Mouse (Mus musculus) urinary bladder, adult 18-20 months (tissue): ENCODE measurements around the gene Majin.
A peak's percentile ranks its signal among the peaks of the same experiment; 100 is the strongest.

Source experiments
- DNase-seq, 2 experiments: peaks; one replicate each; pipeline ENCODE4 v3.0.0; 2022; ENCODE audit warnings: low spot score in 2 of 2, mixed read lengths in 2 of 2

Majin gene

DNA sequence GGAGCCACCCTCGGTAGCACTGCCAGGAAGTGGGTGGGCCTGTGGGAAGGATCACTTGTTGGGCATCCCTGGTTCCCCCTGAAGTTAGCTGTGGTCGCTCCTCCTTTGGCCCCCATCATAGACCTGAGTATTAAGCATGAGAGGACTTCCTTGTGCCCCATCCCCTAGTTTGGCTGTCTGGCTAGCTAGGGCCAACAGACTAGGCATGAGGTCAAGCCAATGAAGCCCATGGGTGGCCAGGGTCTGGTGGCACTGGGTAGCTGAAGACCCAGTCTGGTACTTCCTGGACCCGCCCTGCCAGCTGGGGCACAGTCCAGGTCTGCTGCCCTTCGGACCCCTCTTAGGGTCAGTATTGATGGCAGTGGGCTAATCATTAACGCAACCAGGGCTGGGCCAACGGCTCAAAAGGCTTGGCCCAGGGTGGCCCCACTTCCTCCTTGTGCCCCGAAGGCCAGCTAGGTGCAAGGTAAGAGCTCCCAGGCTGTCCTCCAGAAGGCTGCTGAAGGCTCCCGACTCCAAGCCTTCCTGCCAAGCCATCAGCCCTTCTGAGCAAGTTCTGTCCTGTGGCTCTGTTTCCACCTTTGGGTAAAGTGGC is 78.7 kb downstream of the Majin start:
- no peak for DNase-seq

DNA sequence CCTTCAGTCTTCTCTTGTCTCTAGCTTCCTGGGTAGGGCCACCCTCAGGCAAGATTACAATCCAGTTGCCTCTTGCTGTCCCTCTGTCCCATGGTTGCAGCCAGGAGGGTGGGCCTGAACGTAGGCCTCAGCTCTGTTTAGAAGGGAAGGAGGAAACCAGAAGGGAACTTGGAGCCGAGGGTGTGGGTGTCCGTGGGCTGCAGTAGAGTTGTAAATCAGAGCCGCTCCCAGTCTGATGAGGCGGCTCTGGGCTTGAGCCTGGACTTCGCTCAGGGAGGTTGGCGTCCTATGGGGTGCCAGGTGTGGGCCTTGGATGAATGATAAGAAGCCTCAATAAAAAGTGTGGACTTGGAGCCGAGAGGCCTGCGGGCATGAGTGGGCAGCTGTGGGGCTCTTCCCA is 80.0 kb downstream of the Majin start:
- DNase-seq: peak in 1 of 2 experiments; percentile 43

DNA sequence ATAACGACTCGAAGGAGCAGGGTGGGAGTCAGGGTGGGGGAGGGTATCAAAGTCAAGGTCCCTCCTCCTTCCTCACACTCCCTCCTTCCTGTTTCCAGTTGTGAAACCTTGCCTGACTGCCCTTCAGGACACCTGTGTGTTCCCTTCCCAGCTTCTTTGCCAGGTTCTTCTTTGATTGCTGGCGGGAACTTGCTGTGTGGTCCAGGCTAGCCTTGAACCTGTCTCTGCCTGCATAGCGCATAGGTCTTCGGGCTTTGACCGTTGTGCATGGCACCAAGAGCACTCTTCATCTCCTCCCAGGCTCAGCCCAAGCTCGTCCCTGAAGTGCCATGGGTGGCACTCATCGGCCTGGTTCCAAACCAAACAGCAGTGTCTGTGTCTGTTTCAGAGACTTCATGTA is 80.8 kb downstream of the Majin start:
- DNase-seq: no peak

DNA sequence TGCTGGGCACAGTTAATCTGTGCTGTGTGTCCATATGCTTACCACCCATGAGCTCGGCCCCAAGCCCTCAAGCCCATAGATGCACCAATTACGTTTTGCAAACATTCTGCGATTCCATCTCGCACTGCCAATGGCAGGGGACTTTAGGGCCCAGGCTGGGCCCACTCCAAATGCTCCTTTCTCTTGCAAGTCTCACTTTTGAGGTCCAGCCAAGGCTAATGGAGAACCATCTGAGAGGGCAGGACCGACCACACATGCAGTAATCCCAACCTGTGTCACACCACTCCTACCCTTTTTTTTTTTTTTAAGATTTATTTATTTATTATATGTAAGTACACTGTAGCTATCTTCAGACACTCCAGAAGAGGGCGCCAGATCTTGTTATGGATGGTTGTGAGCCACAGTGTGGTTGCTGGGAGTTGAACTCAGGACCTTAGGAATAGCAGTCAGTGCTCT is 81.6 kb downstream of the Majin start:
- no peak for DNase-seq

DNA sequence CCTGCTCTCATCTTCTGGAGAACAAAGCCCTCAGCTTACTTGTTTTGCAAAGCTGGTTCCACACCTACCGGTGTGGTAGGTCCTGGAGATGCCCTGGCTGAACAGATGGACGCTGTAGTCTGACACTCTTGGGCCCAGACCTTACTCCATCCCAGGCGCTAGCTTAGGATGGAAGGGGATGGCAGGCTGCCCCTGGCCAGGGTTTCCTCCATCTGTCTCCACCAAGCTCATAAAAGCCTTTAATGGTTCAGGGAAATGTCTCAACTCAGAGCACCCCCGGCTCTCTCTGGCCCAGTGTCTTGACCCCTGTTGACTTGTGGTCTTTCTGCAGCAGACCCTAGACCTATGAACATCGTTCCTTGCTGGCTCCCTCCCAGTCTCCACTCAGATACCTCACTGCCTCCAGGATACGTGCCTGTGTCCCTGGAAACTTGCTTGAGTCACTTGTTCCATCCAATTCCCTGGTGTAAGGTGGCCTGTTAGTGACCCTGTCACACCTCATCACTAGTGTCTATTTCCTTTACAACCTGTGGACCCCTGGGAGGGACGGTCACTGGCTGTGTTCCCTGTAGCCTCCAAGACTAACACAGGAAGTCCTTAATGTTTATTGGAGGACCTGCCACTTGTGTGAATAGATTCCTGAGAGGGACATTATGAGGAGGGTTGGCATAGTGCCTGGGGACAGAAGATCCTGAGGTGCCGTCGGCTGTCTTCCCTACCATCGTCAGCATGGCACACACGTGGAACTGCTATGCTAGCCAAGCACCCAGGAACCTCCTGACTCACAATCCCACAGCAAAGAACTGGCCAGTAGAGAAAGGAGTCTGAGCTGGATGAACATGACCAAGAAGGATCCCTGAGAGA is 83.3 kb downstream of the Majin start:
- DNase-seq: no peak

GRCm38 (mm10) chr19:6268170-6268528 is 84.0 kb downstream of the Majin start:
- DNase-seq: peak; percentile 81 to 82

GRCm38 (mm10) chr19:6268670-6269132 is 84.5 kb downstream of the Majin start:
- no peak for DNase-seq

GRCm38 (mm10) chr19:6269798-6270475 is 85.7 kb downstream of the Majin start:
- no peak for DNase-seq

- DNase-seq: no peak
Measured at GRCm38 (mm10) chr19:6270661-6271060, 86.5 kb downstream of the Majin start.

- no peak for DNase-seq
Measured at GRCm38 (mm10) chr19:6271206-6271605, 87.0 kb downstream of the Majin start.

DNA sequence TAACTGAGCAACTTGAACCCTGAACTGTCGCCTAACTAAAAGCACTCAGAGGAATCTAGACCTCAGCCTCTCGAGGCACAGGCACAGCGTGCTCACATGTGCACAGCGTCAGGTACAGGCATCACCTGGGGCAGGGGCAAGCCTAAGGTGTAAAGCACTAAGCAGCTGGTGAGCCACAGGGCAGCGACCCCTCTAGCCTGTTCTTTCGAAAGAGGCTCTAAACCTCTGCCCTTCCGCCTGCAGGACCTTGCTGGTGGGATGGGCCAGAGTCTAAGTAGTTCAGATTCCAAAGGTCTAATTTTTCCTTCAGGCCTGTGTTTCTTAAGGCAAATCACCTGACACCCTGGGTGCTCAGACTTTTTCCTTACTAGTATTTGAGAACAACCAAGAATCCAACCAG is 87.9 kb downstream of the Majin start:
- DNase-seq: no peak

DNA sequence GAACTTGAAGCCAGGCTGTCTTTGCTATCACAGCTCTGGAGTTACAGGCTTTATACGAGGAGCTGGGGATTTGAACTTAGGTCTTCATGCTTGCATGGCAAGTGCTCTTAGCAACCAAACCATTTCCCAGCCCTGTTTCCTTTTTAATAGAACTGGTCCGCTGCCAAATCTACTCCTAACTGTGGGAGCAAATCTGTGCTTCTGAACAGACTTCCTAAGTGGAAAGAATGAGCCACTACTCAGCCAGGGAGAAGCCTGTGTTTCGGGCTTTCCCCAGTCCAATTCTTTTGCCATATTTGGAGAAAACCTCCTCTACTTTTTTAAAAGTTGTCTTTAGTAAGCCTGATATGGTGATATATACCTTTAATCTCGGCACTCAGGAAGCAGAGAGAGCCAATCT is 88.5 kb downstream of the Majin start:
- DNase-seq: no peak

DNA sequence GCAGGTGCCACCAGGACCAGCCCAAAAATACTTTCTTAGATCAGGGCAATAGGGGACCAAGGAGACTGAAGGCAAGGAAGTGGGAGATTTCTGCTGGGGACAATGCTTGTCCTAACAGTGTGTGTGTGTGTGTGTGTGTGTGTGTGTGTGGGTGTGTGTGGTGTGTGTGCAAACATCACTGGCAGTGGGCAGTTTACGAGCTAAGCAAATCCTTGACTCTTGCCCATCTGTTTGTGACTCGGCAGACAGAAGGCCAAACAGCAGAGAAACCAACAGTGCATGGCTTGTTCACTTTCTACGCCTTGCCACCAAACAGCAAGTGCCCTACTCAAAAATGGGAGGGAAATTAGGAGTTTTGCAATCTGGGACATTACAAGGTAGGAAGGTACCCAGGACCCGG is 89.4 kb downstream of the Majin start:
- DNase-seq: no peak
